Mouse (Mus musculus): ENCODE measurements at regions not wholly inside any gene's neighbourhood (a gene's known extent, or its start where the extent isn't known, plus 50 kb on each side); places are given as distances from the start of the nearest gene placed in this dataset.

DNA sequence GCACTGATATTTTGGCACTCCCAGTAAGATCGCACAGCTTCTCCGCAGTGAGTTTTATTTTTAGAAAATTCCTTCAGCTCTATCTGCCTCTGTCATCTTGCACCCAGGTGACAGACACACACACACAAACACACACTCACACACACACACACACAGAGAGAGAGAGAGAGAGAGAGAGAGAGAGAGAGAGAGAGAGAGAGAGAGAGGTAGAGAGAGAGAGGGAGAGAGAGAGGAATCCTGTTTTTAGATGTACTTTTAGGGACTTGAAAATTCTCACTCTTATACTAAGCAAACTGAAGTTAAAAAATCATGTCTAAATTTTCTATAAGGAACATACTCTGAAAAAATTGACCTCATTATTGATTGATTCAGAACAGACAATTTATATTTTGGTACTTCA is 210.2 kb upstream of the Cdh10 start:
- DNase-seq (ENCODE audit: low read depth), result no peak

DNA sequence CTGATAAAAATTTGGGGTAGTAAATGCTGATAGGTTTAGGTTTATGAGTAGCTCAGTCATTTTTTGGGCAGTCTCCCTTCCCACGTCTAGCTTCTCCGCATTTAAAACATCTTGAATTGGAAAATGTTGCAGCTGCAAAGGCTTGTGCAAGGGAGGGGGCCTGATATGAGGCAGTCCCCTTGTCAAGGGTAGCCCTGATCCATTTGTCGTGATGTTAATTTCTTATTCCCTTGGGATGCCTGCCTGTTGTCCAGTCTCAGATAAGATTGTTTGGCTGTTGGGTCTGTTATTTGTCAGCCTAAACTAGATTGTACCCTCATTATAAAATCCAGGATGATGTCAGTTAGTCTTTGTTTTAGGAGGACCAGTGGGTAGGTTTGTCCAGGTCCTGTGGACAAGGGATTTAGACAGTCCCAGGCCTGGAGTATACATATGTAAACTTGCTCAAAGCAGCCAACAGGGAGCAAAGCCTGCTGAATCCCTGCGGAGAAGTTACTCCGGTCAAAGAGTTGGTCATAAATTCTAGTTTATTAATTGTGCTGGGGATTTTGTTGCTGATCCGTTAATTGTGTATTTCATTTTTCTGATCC is 195.0 kb upstream of the Cdh10 start:
- DNase-seq (ENCODE audit: low read depth), result no peak

DNA sequence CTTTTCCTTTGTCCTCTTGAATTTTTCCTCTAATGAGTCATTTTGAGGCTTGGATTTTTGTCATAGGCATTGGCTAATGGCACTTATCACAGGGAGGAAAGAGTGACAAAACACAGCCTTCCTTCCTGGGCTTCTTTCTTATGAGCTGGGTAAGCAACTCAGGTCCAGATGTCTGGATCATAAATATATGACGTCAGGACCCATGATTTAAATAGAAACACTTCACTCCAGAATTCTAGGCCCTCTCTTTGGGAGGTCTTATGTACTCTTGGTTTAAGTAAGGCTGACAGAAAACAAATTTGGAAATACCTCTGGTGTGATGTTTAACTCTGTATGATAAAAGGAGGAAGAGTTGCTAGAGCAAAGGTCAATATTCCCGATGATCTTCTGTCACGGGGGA is 193.8 kb upstream of the Cdh10 start:
- peak; percentile 2 for DNase-seq (ENCODE audit: low read depth)

DNA sequence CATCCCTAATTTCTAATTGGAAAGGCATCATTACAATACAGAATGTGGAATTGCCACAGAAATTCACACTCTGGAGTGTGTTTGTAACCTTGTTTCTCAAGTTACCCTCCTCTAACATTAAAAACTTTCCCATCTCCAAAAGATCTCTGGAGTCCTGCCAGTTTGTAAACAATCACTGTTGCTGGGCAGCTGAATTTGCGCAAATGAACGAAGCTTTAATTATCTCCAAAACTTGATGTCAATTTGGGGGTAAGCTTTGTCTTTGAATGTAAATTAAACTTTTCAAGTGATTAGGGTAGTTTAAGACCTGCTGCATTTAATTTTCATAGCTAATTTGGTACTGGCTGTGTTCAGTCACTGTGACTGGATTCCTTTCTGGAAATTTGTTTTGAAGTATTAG is 191.8 kb upstream of the Cdh10 start:
- no peak for DNase-seq (ENCODE audit: low read depth)

Data from 416B (cell line).